Mouse (Mus musculus) myocyte (in vitro differentiated cells): ENCODE results near the gene Fgg.

Source experiments
- E2F4 ChIP-seq: IDR thresholded peaks from one replicate; pipeline ENCODE4 v1.6.1; 2011; ENCODE audit warnings: mild to moderate bottlenecking, control low read depth, moderate library complexity; ENCODE audit not compliant: insufficient read depth
- POLR2A ChIP-seq: IDR thresholded peaks from one replicate; pipeline ENCODE4 v1.6.1; 2011; ENCODE audit warnings: low read depth, mild to moderate bottlenecking, control low read depth, moderate library complexity; ENCODE audit not compliant: insufficient read length
- POLR2AphosphoS2 ChIP-seq: IDR thresholded peaks from one replicate; pipeline ENCODE4 v1.6.1; 2011; ENCODE audit warnings: low read depth, control low read depth; ENCODE audit not compliant: insufficient read length
- TCF12 ChIP-seq: IDR thresholded peaks from one replicate; pipeline ENCODE4 v1.6.1; 2011; ENCODE audit warnings: mild to moderate bottlenecking, control low read depth; ENCODE audit not compliant: poor library complexity, insufficient read depth, severe bottlenecking

DNA sequence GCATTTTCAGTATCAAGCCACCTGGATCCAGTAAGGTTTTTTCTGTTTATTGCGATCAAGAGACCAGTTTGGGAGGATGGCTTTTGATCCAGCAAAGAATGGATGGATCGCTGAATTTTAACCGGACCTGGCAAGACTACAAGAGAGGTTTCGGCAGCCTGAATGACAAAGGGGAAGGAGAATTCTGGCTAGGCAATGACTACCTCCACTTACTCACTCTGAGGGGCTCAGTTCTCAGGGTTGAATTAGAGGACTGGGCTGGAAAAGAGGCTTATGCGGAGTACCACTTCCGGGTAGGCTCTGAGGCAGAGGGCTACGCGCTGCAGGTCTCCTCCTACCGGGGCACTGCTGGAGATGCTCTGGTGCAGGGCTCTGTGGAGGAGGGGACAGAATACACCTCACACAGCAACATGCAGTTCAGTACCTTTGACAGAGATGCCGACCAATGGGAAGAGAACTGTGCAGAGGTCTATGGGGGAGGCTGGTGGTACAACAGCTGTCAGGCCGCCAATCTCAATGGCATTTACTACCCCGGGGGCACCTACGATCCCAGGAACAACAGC, 25.3 kb downstream of the Fgg start:
- no peak for TF ChIP-seq E2F4
- TF ChIP-seq POLR2A = no peak
- TF ChIP-seq TCF12 = no peak
- no peak for TF ChIP-seq POLR2AphosphoS2
